Mouse (Mus musculus) gonadal fat pad, adult 2 months (tissue): ENCODE data around the gene Xylb. TPM values are rescaled to one million over a fixed set of nuclear protein-coding genes. Genes with fewer than 3 reads are reported as not detected.
"Not testable (repeated sequence)": the region's sequence is repeated elsewhere in the genome, so short reads cannot be mapped to it uniquely, and the experiment has no call there.

Experiments used
- DNase-seq: peaks from one replicate; pipeline ENCODE4 v3.0.0-alpha.2; 2012; ENCODE audit warnings: low read depth
- polyA plus RNA-seq: library from polyadenylated mRNA; depleted of rRNA; stranded (reverse); fragments of >200 nt; gene quantifications from 2 replicates; pipeline ENCODE4 v1.2.3, GENCODE M21; 2012

Xylb gene
- polyA plus RNA-seq, 1 experiment, result 12.8 TPM

DNA sequence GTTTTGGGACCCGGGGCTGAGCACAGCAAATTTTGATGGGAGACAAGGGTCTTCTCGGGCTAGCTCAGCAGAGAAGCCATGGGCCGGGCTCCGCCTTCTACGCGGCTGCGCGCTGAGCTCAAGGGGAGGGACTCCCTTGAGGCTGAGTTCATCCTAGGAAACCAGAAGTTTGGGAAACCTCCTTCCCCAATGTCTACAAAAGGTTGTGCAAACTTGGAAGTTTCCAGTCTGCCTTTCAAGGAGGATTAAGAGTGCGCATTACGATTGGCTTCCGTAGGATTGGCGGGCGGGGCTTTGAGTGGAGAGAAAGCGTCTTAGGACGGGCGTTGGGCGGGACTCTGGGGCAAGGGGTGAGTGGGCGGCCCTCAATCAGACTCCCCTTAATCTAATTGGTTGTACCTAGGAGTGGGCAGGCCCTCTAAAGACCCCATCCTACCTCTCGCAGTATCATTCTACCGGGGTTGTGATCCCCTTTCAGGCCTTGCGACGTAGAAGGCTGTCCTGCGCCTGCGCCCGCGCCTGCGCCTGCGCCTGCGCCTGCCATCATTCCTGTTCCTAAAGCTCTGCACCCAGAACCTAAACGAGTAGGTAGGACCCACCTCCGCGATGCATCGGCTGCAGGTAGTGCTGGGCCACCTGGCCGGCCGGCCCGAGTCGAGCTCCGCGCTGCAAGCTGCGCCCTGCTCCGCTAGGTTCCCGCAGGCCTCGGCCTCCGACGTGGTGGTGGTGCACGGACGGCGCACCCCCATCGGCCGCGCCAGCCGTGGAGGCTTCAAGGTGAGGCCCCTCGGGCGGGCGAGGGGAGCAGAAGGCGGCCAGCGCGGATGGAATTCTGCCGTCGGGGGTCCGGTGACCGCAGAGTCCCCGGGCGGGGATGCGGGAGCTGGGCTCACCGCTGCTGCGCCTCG lies 16.0 kb upstream of the Xylb start, which contains the start of gene Myd88:
Gene Myd88 (minus strand): TSS at position 503 of the 908 bp plus-strand sequence.
- DNase-seq, result peak; percentile 100

DNA sequence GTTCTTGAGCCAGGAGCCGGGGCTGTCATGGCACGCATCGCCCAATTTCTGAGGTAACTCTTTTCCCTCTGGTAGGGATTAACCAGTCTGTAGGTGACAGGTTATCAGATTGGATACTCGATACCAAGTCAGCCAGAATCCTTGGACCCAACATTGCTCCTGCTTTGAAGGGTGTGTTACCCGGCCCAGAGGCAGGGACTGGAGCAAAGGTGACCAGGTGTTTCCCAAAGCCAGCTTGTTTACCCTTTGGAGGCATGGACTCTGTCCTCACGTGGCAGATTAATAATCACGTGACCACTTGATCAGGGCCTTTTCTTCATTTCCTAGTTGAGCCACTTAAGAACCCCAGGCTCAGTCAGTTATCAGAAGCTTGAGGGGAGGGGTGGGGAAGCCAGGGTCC lies 14.5 kb upstream of the Xylb start:
- no peak for DNase-seq

- DNase-seq, result no peak
Observed at GRCm38 (mm10) chr9:119346376-119346775, 10.8 kb upstream of the Xylb start.

GRCm38 (mm10) chr9:119350531-119350930 lies 6.7 kb upstream of the Xylb start:
- DNase-seq, result no peak

DNA sequence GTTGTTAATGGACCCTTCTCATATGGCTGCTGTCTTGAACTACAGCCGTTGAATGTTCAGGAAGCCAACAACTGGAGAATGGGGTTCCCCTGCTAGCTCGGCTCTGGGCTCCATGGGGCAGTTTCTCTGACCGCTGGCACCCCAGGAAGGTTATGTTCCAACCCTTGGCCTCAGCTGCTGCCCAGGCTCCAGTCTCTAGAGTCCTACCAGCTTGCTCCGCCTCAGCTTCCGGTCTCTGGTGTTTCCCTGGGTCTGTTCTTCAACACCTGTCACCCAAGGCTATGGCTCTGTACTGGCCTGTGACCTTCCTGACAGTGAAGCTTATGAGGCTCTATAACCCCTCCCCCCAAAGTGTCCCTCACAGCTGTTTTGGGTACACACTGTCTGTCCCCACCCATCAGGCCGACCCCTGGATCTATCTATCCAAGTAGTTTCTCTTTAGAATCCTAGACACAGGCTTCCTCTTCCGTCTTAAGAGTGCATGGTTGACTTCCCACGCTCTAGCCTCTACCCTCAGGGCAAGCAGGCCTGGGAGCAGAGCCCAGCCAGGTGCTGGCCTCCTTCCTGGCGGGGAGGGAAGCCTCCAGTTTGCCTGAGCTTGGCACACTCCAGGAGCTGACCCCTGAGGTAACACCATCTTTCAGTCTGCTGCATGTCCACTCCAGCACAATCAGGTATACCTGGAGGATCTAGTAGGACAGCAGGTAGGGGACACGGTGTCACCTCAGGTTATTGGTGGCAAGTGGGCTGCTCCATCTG lies 6.1 kb upstream of the Xylb start:
- no peak for DNase-seq

- no peak for DNase-seq
Observed at GRCm38 (mm10) chr9:119352060-119352459, 5.1 kb upstream of the Xylb start.

DNA sequence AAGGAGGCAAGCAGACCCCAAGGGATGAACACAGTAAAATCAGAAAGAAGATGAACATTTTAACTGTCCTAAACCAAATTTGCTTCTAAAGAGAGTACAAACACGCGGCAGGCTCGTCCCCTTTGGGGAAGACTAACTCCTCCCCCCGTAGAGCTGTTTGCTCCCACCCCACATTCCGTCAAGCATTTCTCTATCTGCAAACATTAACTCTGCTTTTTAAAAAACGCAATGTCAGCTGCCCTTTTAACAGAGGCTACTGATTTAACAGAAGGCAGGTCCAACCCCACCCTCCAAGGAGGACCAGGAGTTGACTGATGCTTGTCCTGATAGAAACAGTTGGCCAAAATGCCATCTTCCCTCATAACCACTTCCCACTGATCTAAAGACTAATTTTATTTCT lies 3.3 kb upstream of the Xylb start:
- DNase-seq, result no peak

GRCm38 (mm10) chr9:119355943-119356342 lies 1.2 kb upstream of the Xylb start:
- DNase-seq, result no peak

DNA sequence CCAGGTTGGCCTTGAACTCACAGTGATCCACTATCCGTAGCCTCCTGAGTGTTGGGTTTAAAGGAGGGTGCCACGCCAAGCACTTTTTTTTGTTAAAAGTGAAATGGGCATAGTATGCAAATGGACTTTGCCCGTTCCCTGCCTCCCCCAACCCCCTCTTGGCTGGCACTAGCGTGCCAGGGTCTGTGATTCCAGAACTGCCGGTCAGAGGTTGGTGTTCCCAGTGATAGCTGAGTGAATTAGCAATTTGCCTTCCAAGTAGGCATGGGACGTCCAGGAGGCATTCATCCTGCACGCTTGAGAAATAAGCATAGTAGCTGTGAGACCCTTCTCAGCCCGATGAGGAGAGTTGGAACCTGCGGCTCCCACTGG lies 863 bp downstream of the Xylb start:
- no peak for DNase-seq

- DNase-seq, result no peak
Observed at GRCm38 (mm10) chr9:119361416-119361815, 4.2 kb downstream of the Xylb start.

DNA sequence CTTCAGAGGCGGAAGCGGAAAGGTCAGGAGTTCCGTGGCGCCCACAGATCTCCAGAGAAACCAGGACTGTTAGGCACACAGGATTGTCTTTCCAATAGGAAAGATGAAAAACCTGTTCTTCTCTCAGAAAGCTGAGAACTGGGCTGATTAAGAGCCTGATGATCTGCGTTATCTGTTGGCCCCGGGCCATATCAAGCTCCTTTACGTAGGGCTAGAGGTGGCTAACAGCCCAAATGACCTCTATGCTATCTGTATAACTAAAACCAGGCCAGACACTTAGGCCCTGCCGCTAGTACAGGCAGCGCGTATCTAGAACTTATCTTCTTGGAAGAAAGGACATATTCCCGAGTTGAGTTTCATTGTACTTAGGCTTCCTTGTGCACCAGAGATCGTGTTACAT lies 6.0 kb downstream of the Xylb start:
- DNase-seq, result no peak

GRCm38 (mm10) chr9:119365284-119365683 lies 8.1 kb downstream of the Xylb start, which contains the start of gene Slc22a14:
Gene Slc22a14 (minus strand): TSS chr9:119365553.
- no peak for DNase-seq

- no peak for DNase-seq
Observed at GRCm38 (mm10) chr9:119368367-119368766, 11.2 kb downstream of the Xylb start.

- DNase-seq, result not testable (repeated sequence)
Observed at GRCm38 (mm10) chr9:119370770-119371169, 13.6 kb downstream of the Xylb start.

DNA sequence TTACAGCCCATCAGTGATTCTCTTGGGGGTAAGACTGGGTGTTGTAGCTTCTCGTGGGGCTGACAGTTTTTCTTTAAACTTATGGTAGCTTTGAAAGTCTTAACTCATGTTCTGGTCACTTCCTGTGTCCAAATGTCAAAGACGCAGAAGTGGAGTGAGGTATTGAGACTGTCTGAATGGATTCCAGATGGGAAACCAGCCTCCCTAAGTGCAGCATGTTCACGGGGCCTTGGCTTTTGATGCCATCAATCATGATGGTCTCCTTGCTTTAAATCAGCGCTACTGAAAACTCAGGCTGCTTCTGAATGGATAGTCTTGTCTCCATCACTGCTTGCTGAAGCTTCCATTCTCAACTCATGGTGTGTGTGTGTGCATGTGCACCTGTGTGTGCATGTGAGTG lies 14.1 kb downstream of the Xylb start:
- DNase-seq, result no peak

- no peak for DNase-seq
Observed at GRCm38 (mm10) chr9:119375008-119375407, 17.8 kb downstream of the Xylb start.

- no peak for DNase-seq
Observed at GRCm38 (mm10) chr9:119375556-119375955, 18.4 kb downstream of the Xylb start.

DNA sequence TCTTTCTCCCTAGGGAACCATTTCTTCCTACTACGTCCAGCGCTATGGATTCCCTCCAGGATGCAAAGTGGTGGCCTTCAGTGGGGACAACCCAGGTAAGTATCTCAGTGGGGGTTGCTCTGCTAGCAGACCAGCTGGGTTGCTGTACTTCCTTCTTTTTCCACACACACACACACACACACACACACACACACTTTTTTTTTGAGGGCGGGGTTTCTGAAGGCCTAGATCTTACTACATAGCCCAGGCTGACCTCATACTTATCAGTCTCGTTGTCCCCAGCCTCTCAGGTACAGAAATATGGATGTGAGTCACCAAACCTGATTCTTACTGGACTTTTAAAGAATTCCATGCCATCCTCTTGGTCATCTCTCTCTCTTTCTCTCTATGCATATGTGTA lies 21.1 kb downstream of the Xylb start:
- DNase-seq, result no peak

DNA sequence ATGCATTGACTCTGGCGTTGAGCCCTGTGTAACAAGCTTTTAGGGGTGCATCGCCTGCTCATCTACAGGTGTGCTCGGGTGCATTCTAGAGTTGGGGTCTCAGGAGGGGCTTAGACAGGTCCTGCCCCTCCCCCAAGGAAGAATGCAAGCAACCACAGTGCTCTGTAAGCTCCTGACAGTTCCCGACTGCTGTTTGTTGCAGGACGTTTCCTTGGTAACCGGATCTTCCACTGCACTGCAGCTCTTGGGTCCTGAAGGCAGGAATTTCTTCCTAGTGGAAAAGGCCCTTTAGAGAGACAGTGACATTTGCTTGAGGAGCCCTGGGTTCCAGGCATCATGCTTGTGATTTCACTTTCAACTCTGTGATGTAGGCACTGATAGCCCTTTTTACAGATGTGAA lies 25.4 kb downstream of the Xylb start:
- no peak for DNase-seq

DNA sequence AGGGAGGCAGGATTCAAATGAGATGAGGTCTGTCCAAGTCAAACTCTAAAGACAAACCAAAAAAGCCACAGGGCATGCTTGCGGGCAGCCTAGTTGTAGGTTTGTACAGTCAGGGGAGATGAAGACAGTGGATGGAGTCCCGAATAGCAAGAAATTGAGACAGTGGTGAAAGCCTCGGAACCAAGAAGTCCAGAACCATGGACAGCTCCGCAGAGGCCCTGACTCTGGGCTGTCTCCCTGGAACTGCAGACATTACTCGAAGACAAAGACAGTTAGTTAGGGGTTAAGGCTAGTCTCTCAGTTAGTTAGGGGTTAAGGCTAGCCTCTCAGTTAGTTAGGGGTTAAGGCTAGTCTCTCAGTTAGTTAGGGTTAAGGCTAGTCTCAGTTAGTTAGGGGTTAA lies 31.8 kb downstream of the Xylb start:
- no peak for DNase-seq

DNA sequence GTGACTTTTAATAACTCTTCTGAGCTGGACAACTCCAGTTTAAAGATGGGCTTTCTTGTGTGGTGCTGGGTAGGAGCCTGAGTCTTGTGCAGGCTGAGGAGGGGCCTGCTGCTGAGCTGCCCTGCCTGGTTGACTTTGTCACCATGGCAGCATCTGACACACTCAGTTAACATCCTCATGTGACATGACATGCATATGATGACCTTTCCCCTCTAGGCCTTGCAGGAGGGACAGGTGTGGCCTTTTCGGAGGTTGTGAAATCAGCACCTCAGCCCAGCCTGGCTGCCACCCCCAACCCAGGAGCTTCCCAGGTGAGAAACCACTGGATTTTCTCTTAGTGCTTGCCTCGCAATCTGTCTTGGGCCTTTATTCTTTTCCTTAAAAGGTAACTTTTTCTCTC lies 33.0 kb downstream of the Xylb start:
- no peak for DNase-seq

- peak; percentile 70 for DNase-seq
Observed at GRCm38 (mm10) chr9:119394808-119395207, 37.6 kb downstream of the Xylb start.

GRCm38 (mm10) chr9:119401351-119401750 lies 44.2 kb downstream of the Xylb start:
- peak; percentile 22 for DNase-seq
